Mouse (Mus musculus) left cerebral cortex, adult 8-10 months (tissue): ENCODE measurements around the gene Nup214. TPM values are rescaled to one million over a fixed set of nuclear protein-coding genes. Genes with fewer than 3 reads are reported as not detected.

Experiments
- DNase-seq, 2 experiments: peaks; one replicate each; pipeline ENCODE4 v3.0.0; 2022; ENCODE audit warnings: low spot score in 2 of 2
- microRNA-seq, 2 experiments: library from miRNA; unstranded; fragments of <30 nt; microRNA quantifications; one replicate each; pipeline ENCODE4 v1.2.0; 2022
- total RNA-seq, 4 experiments: library from RNA; stranded (reverse); gene quantifications; 2 replicates each; pipeline ENCODE4 v1.2.4; 2022

Gene Nup214
- total RNA-seq, 4 experiments from 2014 or later: 50.5 to 74.7 (median 65.5) TPM

GRCm38 (mm10) chr2:32095351-32096121 lies 121.3 kb downstream of the Nup214 start, which contains the start of gene Plpp7:
Plpp7 (plus strand) TSS chr2:32095528.
- peak; percentile 71 to 89 for DNase-seq

- no peak for DNase-seq
Measured at GRCm38 (mm10) chr2:32096122-32096420, 121.8 kb downstream of the Nup214 start.

- no peak for DNase-seq
Measured at GRCm38 (mm10) chr2:32102944-32103343, 128.7 kb downstream of the Nup214 start.

- DNase-seq: peak in 1 of 2 experiments; percentile 63
Measured at GRCm38 (mm10) chr2:32103557-32103956, 129.3 kb downstream of the Nup214 start.

Small RNA genes lying within 50 kb of the gene (microRNA-seq; reads per million reads assigned to microRNA genes)
- gene Mir7674: 2.3 to 3.1 reads per million in 2 experiments

Other genes starting within 250 kb of the Nup214 start
- not detected for gene Qrfp, start 163.9 kb upstream of the Nup214 start, total RNA-seq
- gene Fibcd1, start 128.4 kb upstream of the Nup214 start, total RNA-seq: 1 to 10 TPM; 6.9 to 9.0 (median 7.4) TPM
- gene Lamc3, start 87.1 kb upstream of the Nup214 start, total RNA-seq: 1 to 10 TPM; 5.7 to 7.5 (median 6.6) TPM
- 1 to 10 TPM; 8.2 to 9.7 (median 9.2) TPM for gene Aif1l, start 24.3 kb upstream of the Nup214 start, total RNA-seq
- 10 to 100 TPM in 1 of 4 experiments, 1 to 10 TPM in 3; 6.9 to 15.6 (median 8.9) TPM for gene Fam78a, start 110.4 kb downstream of the Nup214 start, total RNA-seq
- 10 to 100 TPM; 26.8 to 31.7 (median 28.8) TPM for gene Plpp7, start 121.1 kb downstream of the Nup214 start, total RNA-seq
- gene Prrc2b, start 176.6 kb downstream of the Nup214 start, total RNA-seq: 100 to 1,000 TPM; 248 to 277 (median 262) TPM